Mouse (Mus musculus) G1E (cell line): ENCODE results near the gene Nudt21. TPM values are rescaled to one million over a fixed set of nuclear protein-coding genes. Genes with fewer than 3 reads are reported as not detected.

ENCODE experiments used
- ATAC-seq: 2 replicates; pipeline ENCODE4 v1.8.0; 2016; ENCODE audit warnings: mild to moderate bottlenecking; ENCODE audit not compliant: insufficient number of reproducible peaks, poor library complexity, low FRiP score, severe bottlenecking; ENCODE audit errors: extremely low read depth
- DNase-seq: peaks from one replicate; pipeline ENCODE4 v3.0.0; 2012; ENCODE audit warnings: low spot score
- H3K27me3 ChIP-seq: 2 replicates; pipeline ENCODE4 v1.6.1; 2012; ENCODE audit warnings: mild to moderate bottlenecking, low read length, inconsistent platforms; ENCODE audit not compliant: insufficient read depth
- H3K36me3 ChIP-seq: replicated peaks from 2 replicates; pipeline ENCODE3; 2012; ENCODE audit warnings: mild to moderate bottlenecking, inconsistent platforms
- H3K4me1 ChIP-seq: 2 replicates; pipeline ENCODE4 v1.6.1; 2012; ENCODE audit warnings: low read depth, low read length, inconsistent platforms, mixed read lengths; ENCODE audit not compliant: insufficient read depth
- H3K4me3 ChIP-seq: 2 replicates; pipeline ENCODE4 v1.5.1; 2012; ENCODE audit warnings: low read depth, mild to moderate bottlenecking, inconsistent platforms, low read length, moderate library complexity, mixed read lengths
- H3K9me3 ChIP-seq: replicated peaks from 2 replicates; pipeline ENCODE4 v1.6.1; 2012; ENCODE audit warnings: inconsistent platforms
- CTCF ChIP-seq: IDR thresholded peaks from 2 replicates; pipeline ENCODE4 v1.5.1; 2012; ENCODE audit warnings: low read depth, low read length, inconsistent platforms, mixed read lengths
- GATA1 ChIP-seq: IDR thresholded peaks from 2 replicates; pipeline ENCODE4 v1.6.1; 2012; ENCODE audit warnings: borderline replicate concordance, low read length, inconsistent platforms, mixed read lengths
- GATA2 ChIP-seq: IDR thresholded peaks from 2 replicates; pipeline ENCODE4 v1.6.1; 2012; ENCODE audit warnings: low read depth, low read length, inconsistent platforms, borderline replicate concordance
- POLR2AphosphoS5 ChIP-seq: IDR thresholded peaks from 2 replicates; pipeline ENCODE4 v1.6.1; 2012; ENCODE audit warnings: low read depth, low read length, inconsistent platforms; ENCODE audit not compliant: insufficient replicate concordance
- TAL1 ChIP-seq: conservative IDR thresholded peaks from 2 replicates; pipeline ENCODE4 v1.6.1; 2012; ENCODE audit warnings: low read depth, low read length, inconsistent platforms, mixed read lengths
- polyA plus RNA-seq: library from polyadenylated mRNA; stranded (reverse); fragments of >175 nt; gene quantifications from 2 replicates; pipeline ENCODE4 v1.2.3, GENCODE M21; 2012
- total RNA-seq, 2 experiments: library from RNA; stranded (forward) in 1 of 2; stranded (reverse) in 1 of 2; fragments of 200-1000 nt in 1 of 2; fragments of >200 nt in 1 of 2; fragmentation: Nextera tagmentation in 1 of 2; gene quantifications; 2 replicates each; pipeline ENCODE4 v1.2.3; 2014 to 2017

The Nudt21 gene
- total and polyA plus RNA-seq, 3 experiments = 48.8 to 470 (median 157) TPM

- peaks cover 13% of the 10 kb centered on the region for H3K4me1 ChIP-seq
- H3K4me3 ChIP-seq = no peak overlapping the region
- H3K27me3 ChIP-seq = no peaks in the 10 kb centered on the region
- H3K9me3 ChIP-seq = no peaks in the 10 kb centered on the region
- peaks cover 78% of the 10 kb centered on the region for H3K36me3 ChIP-seq
- ATAC-seq (no peak), DNase-seq (no peak)
- TF ChIP-seq CTCF = no peak
- no peak for TF ChIP-seq GATA1
- no peak for TF ChIP-seq POLR2AphosphoS5
- TF ChIP-seq TAL1 = no peak
- TF ChIP-seq GATA2 = no peak
Observed at GRCm38 (mm10) chr8:94004139-94004538, 32.7 kb downstream of the Nudt21 start.

GRCm38 (mm10) chr8:93998961-93999360 is 37.9 kb downstream of the Nudt21 start:
- DNase-seq (no peak), ATAC-seq (no peak)
- peaks cover 60% of the 10 kb centered on the region for H3K36me3 ChIP-seq
- no peaks in the 10 kb centered on the region for H3K9me3 ChIP-seq
- H3K4me3 ChIP-seq = no peak overlapping the region
- TF ChIP-seq TAL1 = no peak
- no peak for TF ChIP-seq POLR2AphosphoS5
- TF ChIP-seq CTCF = no peak
- TF ChIP-seq GATA1 = no peak
- no peak for TF ChIP-seq GATA2
- no peaks in the 10 kb centered on the region; the same call in 1 of the 2 replicates for H3K4me1 ChIP-seq
- H3K27me3 ChIP-seq = no peaks in the 10 kb centered on the region

GRCm38 (mm10) chr8:93989739-93990138 is 47.1 kb downstream of the Nudt21 start:
- Histone ChIP-seq H3K4me1 (0 out of 2 replicates have a peak, but pooled peaks cover 2% of the 10 kb centered on the region), H3K36me3 (peaks cover 61% of the 10 kb centered on the region), H3K27me3 (no peaks in the 10 kb centered on the region), H3K9me3 (no peaks in the 10 kb centered on the region), H3K4me3 (no peak overlapping the region)
- DNase-seq (no peak), ATAC-seq (no peak)
- TF ChIP-seq GATA1 (no peak), CTCF (no peak), GATA2 (no peak), TAL1 (no peak), POLR2AphosphoS5 (no peak)

GRCm38 (mm10) chr8:93984731-93985130 is 52.1 kb downstream of the Nudt21 start:
- Histone ChIP-seq H3K27me3 (no peaks in the 10 kb centered on the region), H3K4me3 (no peak overlapping the region), H3K4me1 (0 out of 2 replicates have a peak, but pooled peaks cover 2% of the 10 kb centered on the region), H3K9me3 (no peaks in the 10 kb centered on the region), H3K36me3 (peaks cover 94% of the 10 kb centered on the region)
- DNase-seq (no peak), ATAC-seq (no peak; the same call in 1 of the 2 replicates)
- TF ChIP-seq CTCF (no peak), POLR2AphosphoS5 (no peak), GATA2 (no peak), TAL1 (no peak), GATA1 (no peak)

GRCm38 (mm10) chr8:93983827-93984226 is 53.0 kb downstream of the Nudt21 start:
- no peak for ATAC-seq
- TF ChIP-seq CTCF = no peak
- TF ChIP-seq GATA2 = no peak
- Histone ChIP-seq H3K36me3 (peaks cover 94% of the 10 kb centered on the region), H3K9me3 (no peaks in the 10 kb centered on the region), H3K27me3 (no peaks in the 10 kb centered on the region), H3K4me1 (0 out of 2 replicates have a peak, but pooled peaks cover 2% of the 10 kb centered on the region), H3K4me3 (no peak overlapping the region)
- no peak for DNase-seq

GRCm38 (mm10) chr8:93981679-93982215 is 55.1 kb downstream of the Nudt21 start:
- Histone ChIP-seq H3K27me3 (no peaks in the 10 kb centered on the region), H3K4me3 (no peak overlapping the region), H3K36me3 (peaks cover 96% of the 10 kb centered on the region), H3K4me1 (0 out of 2 replicates have a peak, but pooled peaks cover 2% of the 10 kb centered on the region), H3K9me3 (no peaks in the 10 kb centered on the region)
- TF ChIP-seq GATA2 (no peak), TAL1 (no peak), GATA1 (no peak), CTCF (no peak), POLR2AphosphoS5 (no peak)
- DNase-seq (no peak), ATAC-seq (no peak)
